Mouse (Mus musculus) thymus, adult 2 months (tissue): ENCODE data around the gene Ppp1r12c.

Experiments
- CTCF ChIP-seq: fragments of 200-500 bp; IDR thresholded peaks from 2 replicates; pipeline ENCODE4 v1.5.1; 2012; ENCODE audit warnings: mild to moderate bottlenecking, control low read depth, low read length, moderate library complexity, borderline replicate concordance; ENCODE audit not compliant: control insufficient read depth, poor library complexity, insufficient read depth; ENCODE audit errors: extremely low read depth
- POLR2A ChIP-seq: fragments of 200-500 bp; IDR thresholded peaks from 2 replicates; pipeline ENCODE4 v1.6.1; 2012; ENCODE audit warnings: mild to moderate bottlenecking, low read length, control low read depth, moderate library complexity; ENCODE audit not compliant: control insufficient read depth, poor library complexity, insufficient read depth; ENCODE audit errors: extremely low read depth

DNA sequence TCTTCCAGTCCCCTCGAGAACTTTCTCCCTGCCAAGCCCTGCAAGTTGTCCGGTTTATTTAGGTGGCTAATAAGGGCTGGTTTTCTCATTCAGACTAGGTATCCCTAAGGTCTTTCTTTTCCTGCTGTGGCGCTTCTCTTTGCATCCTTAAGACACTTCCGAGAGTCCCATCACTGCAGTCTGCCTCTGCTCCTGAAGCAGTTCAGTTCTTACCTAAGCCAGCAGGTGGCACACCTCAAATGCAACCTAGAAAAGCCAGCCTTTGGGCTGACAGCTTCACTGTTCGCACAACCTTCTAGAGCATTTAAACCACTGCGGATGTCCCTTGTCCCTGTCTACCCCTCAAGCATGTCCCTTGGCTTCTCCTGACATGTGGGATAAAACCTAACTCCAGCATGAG lies 21.8 kb downstream of the Ppp1r12c start:
- TF ChIP-seq POLR2A (no peak), CTCF (no peak)
